Mouse (Mus musculus): ENCODE data around the gene B3gnt6. TPM values are rescaled to one million over a fixed set of nuclear protein-coding genes. Genes with fewer than 3 reads are reported as not detected.

The B3gnt6 gene
- polyA plus RNA-seq, 1 experiment from 2014 or later: 0.30 TPM

DNA sequence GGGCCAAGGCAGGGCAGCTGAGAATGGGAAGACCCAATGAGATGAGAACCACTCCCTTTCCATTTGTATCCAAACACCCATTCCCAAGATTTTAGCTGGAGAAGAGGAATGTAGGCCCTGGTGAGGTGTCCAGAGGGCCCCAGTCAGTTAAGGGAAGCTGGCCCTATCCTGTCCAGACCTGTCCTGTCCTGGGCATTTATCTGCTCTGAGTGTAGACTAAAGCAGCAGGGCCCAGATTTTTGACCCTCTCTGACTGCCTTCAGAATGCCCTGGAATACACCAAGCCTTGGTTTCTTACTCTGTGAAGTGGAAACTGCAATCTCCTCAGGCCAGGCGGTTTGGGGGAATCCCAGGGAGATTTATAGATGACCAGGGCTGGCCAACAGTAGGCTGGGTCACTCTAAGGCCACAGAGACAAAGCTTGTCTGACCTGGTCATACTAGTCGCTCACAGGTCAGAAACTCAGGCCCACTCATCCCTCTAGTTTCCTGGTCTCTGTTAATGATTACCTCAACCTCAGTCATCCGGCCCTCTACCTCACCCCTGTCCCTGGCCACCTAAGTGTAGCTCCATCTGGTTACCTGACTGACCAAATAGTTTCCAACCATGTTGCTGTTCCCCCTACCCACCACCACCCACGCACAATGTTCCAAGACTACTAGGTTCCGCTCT is 20.6 kb downstream of the B3gnt6 start:
- peak overlapping the region; percentile 75 for H3K4me2 ChIP-seq (ENCODE audit: low read length)
- WGBS: 97% methylated on average over 5 of the region's 5 CpGs
- H3K27me3 ChIP-seq (replicated peaks; ENCODE audit: control insufficient read depth, insufficient read depth, low read length): peaks cover 5% of the 10 kb centered on the region; the same call in 1 of the 2 replicates
- H3K36me3 ChIP-seq (ENCODE audit: control insufficient read depth, insufficient read depth): no peaks in the 10 kb centered on the region
- no peak overlapping the region for H3K27ac ChIP-seq (ENCODE audit: low read length)
- peak overlapping the region; percentile 60 for H3K4me3 ChIP-seq (replicated peaks; ENCODE audit: low read length)
- H3K4me1 ChIP-seq (replicated peaks; ENCODE audit: control insufficient read depth, insufficient read depth, low read length): peaks cover 17% of the 10 kb centered on the region
- H3K9ac ChIP-seq (replicated peaks; ENCODE audit: low read depth, low read length): peak overlapping the region; percentile 83
- no peak for ATAC-seq
- no peaks in the 10 kb centered on the region for H3K9me3 ChIP-seq (ENCODE audit: control insufficient read depth, low read length)

DNA sequence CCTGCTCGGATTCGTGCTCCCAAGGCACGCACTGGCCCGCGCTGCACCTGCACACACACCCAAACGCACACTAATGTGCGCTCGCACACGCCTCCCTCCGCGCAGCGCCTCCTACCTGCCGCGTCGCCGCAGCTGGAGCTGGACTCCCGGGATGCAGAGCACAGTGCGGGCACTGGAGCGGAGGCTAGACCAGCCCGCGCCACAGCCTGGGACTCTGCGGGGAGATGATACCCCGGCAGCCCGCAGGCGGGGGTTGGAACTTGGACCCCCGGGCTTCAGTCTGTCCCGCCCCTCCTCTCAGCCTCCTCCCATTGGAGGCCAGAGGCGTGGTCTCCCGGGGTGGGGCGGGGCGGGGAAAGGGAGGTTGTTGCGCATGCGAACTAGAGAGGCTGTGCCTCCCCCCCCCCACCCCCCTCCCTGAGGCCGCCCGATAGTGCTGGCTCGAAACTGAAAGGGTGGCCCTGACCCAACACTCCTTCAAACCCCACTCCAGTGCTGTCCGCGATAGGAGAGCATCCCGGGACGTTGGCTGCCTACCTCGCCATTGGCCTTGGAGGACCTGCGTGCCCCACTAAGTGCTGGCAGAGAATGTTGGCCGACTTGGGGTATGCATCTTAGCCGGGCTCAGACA is 21.2 kb downstream of the B3gnt6 start, which contains the start of gene Capn5:
Gene Capn5 (minus strand): TSS at position 346 of the 631 bp plus-strand sequence.
- no peaks in the 10 kb centered on the region for H3K9me3 ChIP-seq (ENCODE audit: control insufficient read depth, low read length)
- WGBS: 2% methylated on average over 44 of the region's 44 CpGs
- peak; percentile 83 for ATAC-seq
- peaks cover 5% of the 10 kb centered on the region; the same call in 1 of the 2 replicates for H3K27me3 ChIP-seq (replicated peaks; ENCODE audit: control insufficient read depth, insufficient read depth, low read length)
- no peaks in the 10 kb centered on the region for H3K36me3 ChIP-seq (ENCODE audit: control insufficient read depth, insufficient read depth)
- 0 out of 2 replicates have a peak within 1 kb of the TSS, but pooled peaks have one; percentile 32 for H3K27ac ChIP-seq (ENCODE audit: low read length)
- peaks cover 17% of the 10 kb centered on the region for H3K4me1 ChIP-seq (replicated peaks; ENCODE audit: control insufficient read depth, insufficient read depth, low read length)
- peak within 1 kb of the TSS; percentile 83 for H3K9ac ChIP-seq (replicated peaks; ENCODE audit: low read depth, low read length)
- H3K4me3 ChIP-seq (replicated peaks; ENCODE audit: low read length): peak within 1 kb of the TSS; percentile 60
- peak within 1 kb of the TSS; percentile 75 for H3K4me2 ChIP-seq (ENCODE audit: low read length)

DNA sequence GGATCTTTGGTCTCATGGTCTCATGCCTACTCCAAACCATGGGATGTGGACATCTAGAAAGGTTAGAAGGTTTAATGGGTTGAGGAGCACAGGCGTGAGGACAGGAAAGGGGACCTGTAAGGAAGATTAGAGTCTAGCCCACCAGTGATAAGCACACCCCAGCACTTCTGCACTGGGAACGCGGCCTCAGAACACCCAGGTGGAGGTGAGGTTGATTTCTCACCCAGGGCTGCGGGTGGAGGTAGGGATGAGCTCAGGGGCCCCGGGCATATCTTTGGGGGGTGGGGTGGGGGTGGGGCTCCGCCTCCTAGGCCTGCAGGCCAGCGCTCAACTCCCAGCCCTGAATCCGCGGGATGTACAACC is 21.7 kb downstream of the B3gnt6 start:
- Histone ChIP-seq H3K4me1 (replicated peaks; ENCODE audit: control insufficient read depth, insufficient read depth, low read length) (peaks cover 17% of the 10 kb centered on the region), H3K4me3 (replicated peaks; ENCODE audit: low read length) (peak overlapping the region; percentile 60), H3K9me3 (ENCODE audit: control insufficient read depth, low read length) (no peaks in the 10 kb centered on the region), H3K9ac (replicated peaks; ENCODE audit: low read depth, low read length) (peak overlapping the region; percentile 83), H3K36me3 (ENCODE audit: control insufficient read depth, insufficient read depth) (no peaks in the 10 kb centered on the region), H3K27me3 (replicated peaks; ENCODE audit: control insufficient read depth, insufficient read depth, low read length) (peaks cover 5% of the 10 kb centered on the region; the same call in 1 of the 2 replicates), H3K4me2 (ENCODE audit: low read length) (peak overlapping the region; percentile 75), H3K27ac (ENCODE audit: low read length) (0 out of 2 replicates have a peak overlapping the region, but pooled peaks have one; percentile 32)
- no peak for ATAC-seq
- 7% methylated on average over 9 of the region's 9 CpGs for WGBS

DNA sequence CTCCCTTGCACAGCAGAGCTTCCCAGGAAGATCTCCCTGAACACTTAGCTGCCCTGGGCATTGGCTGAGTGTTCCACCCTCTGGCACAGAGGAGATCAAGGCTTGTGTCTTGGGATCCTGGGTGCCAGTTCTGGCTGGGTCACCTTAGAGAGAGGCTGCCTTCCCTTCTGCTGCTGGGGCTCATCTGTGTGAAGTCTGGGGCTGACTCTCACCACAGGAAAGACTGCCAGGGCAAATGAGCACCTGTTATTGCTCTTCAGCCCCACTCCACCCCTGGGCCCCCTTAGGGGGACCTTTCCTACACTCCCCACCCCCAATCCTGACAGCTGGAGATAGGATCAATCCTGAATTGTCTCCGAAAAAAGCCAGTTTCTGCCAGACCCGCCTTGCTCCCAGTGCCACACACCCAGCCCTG is 22.2 kb downstream of the B3gnt6 start:
- Histone ChIP-seq H3K9ac (replicated peaks; ENCODE audit: low read depth, low read length) (peak overlapping the region; percentile 83), H3K9me3 (ENCODE audit: control insufficient read depth, low read length) (no peaks in the 10 kb centered on the region), H3K36me3 (ENCODE audit: control insufficient read depth, insufficient read depth) (no peaks in the 10 kb centered on the region), H3K4me3 (replicated peaks; ENCODE audit: low read length) (peak overlapping the region; percentile 60), H3K4me2 (ENCODE audit: low read length) (peak overlapping the region; percentile 75), H3K27ac (ENCODE audit: low read length) (no peak overlapping the region), H3K4me1 (replicated peaks; ENCODE audit: control insufficient read depth, insufficient read depth, low read length) (peaks cover 17% of the 10 kb centered on the region), H3K27me3 (replicated peaks; ENCODE audit: control insufficient read depth, insufficient read depth, low read length) (peaks cover 5% of the 10 kb centered on the region; the same call in 1 of the 2 replicates)
- 45% methylated on average over 2 of the region's 2 CpGs for WGBS
- ATAC-seq: no peak

DNA sequence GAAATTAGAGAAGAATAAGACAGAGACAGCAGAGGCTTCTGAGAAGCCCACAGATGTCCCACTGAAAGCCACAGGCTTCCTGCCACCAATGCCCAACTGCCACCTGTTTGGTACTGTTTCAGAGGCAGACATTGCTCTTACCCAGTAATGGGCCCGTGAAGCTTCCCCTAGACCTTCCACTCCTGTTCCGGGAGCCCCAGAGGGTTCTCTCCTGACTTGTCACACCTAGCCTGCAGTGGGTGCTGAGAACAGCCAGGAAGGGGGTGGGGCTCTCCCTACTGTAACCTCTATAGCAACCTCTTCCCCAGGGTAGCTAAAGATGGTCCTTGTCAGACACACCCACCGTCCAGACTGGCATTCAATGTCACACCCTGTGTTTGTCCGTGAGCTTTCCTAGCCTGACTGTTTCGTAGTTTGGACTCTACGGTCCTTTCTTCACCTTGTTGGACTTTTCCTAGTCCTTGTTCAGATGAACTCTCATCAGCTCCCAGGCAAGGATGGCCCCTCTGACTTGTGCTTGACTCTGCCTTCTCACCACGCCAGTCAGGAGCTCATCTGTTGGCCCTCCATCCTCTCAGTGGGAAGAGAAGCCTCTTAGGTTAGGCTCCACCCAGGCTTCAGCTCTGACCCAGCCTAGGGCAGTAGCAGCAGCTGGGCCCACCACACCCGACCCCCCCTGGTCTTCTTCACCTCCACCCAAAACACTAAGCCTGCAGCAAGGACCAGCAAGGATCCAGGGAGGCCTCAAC is 22.8 kb downstream of the B3gnt6 start:
- Histone ChIP-seq H3K4me3 (replicated peaks; ENCODE audit: low read length) (no peak overlapping the region), H3K36me3 (ENCODE audit: control insufficient read depth, insufficient read depth) (no peaks in the 10 kb centered on the region), H3K9me3 (ENCODE audit: control insufficient read depth, low read length) (no peaks in the 10 kb centered on the region), H3K9ac (replicated peaks; ENCODE audit: low read depth, low read length) (no peak overlapping the region), H3K27me3 (replicated peaks; ENCODE audit: control insufficient read depth, insufficient read depth, low read length) (peaks cover 5% of the 10 kb centered on the region; the same call in 1 of the 2 replicates), H3K4me1 (replicated peaks; ENCODE audit: control insufficient read depth, insufficient read depth, low read length) (peaks cover 17% of the 10 kb centered on the region), H3K4me2 (ENCODE audit: low read length) (peak overlapping the region; percentile 75; the same call in 1 of the 2 replicates), H3K27ac (ENCODE audit: low read length) (no peak overlapping the region)
- ATAC-seq: no peak
- 78% methylated on average over 8 of the region's 8 CpGs for WGBS

DNA sequence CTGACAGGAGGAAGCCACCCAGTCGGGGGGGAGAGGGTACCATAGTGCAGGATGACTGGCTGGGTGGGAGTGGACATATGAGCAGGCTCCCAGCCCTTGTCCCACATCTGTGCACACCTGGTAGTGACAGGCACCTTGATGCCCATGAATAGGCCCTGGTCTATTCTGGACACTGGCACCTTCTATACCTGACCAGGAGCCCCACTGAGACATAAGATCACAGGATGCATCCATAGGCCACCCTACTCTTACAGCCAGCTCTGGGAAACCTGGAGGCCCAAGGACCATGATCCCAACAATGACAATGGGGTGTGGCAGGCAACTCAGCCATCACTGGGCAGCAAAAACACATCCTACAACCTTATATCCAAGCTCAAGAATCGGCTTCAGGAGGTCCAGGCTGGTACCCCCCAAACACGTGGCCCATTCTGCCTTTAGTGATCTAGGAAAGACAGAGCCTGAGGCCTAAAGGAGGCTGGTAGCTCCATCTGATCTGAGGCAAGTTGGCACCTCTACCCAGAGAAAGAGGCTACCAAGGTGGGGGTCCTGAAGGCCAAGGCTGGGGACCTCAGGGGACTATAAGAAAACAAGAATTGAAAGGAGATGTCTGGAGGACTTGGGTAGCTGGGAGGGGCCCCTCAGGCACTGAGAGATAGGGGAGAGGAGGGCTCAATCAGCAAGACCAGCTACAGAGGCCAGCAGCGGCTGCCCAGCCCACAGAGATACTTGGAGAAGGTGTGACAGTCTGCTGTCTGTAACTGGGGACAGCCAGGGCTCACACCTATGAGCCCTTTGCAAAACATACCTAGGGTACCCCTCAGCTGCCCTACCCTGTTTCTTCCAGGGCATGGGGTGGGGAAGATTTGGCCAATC is 24.2 kb downstream of the B3gnt6 start:
- H3K4me3 ChIP-seq (replicated peaks; ENCODE audit: low read length): no peak overlapping the region
- peaks cover 17% of the 10 kb centered on the region for H3K4me1 ChIP-seq (replicated peaks; ENCODE audit: control insufficient read depth, insufficient read depth, low read length)
- H3K4me2 ChIP-seq (ENCODE audit: low read length): no peak overlapping the region
- no peak overlapping the region for H3K27ac ChIP-seq (ENCODE audit: low read length)
- H3K27me3 ChIP-seq (replicated peaks; ENCODE audit: control insufficient read depth, insufficient read depth, low read length): peaks cover 5% of the 10 kb centered on the region; the same call in 1 of the 2 replicates
- no peaks in the 10 kb centered on the region for H3K36me3 ChIP-seq (ENCODE audit: control insufficient read depth, insufficient read depth)
- no peak for ATAC-seq
- 78% methylated on average over 4 of the region's 4 CpGs for WGBS
- no peaks in the 10 kb centered on the region for H3K9me3 ChIP-seq (ENCODE audit: control insufficient read depth, low read length)
- no peak overlapping the region for H3K9ac ChIP-seq (replicated peaks; ENCODE audit: low read depth, low read length)

DNA sequence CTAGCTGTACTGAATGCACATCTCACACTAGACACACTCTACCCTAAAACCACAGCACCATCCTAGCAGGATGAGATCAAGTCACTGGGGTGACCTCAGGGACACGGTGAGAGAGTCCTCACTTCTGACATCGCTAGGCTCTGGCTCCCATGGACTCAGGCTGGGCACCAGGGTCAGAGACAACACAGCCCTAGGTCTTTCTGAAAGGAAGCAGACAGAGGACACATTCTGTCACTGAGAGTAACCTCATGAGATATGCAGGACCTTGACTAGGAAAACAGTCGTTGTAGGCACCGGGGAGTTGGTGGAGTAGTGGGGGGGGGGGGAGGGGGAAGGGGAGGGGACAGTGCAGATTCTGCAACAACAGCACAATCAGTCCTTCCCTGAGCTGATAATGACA is 25.9 kb downstream of the B3gnt6 start:
- H3K4me3 ChIP-seq (replicated peaks; ENCODE audit: low read length): no peak overlapping the region
- no peak overlapping the region for H3K27ac ChIP-seq (ENCODE audit: low read length)
- H3K9me3 ChIP-seq (ENCODE audit: control insufficient read depth, low read length): no peaks in the 10 kb centered on the region
- H3K27me3 ChIP-seq (replicated peaks; ENCODE audit: control insufficient read depth, insufficient read depth, low read length): no peaks in the 10 kb centered on the region
- H3K4me2 ChIP-seq (ENCODE audit: low read length): no peak overlapping the region
- no peak overlapping the region for H3K9ac ChIP-seq (replicated peaks; ENCODE audit: low read depth, low read length)
- no peaks in the 10 kb centered on the region for H3K36me3 ChIP-seq (ENCODE audit: control insufficient read depth, insufficient read depth)
- WGBS: 76% methylated on average over 4 of the region's 4 CpGs
- peaks cover 16% of the 10 kb centered on the region for H3K4me1 ChIP-seq (replicated peaks; ENCODE audit: control insufficient read depth, insufficient read depth, low read length)
- ATAC-seq: no peak

DNA sequence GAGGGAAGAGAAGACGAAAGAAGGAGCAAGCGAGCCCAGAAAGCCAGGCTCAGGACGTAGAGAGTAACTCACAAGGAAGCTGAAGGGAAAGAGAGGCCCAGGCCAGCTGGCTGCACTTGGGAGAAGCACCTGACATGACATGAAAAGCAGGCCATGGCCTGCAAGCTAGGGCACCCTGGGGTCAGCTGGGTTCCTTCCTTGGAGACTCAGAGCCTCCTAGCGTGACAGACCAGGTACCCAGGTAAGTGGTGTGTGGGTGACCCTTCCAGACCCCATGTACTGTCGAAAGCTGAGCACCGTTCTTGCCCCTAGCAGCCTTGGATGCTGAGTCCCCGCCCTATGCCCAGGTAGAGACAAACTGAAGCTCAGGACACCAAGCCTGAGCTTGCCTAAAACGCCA is 26.6 kb downstream of the B3gnt6 start:
- no peak overlapping the region for H3K4me3 ChIP-seq (replicated peaks; ENCODE audit: low read length)
- no peaks in the 10 kb centered on the region for H3K9me3 ChIP-seq (ENCODE audit: control insufficient read depth, low read length)
- H3K4me2 ChIP-seq (ENCODE audit: low read length): no peak overlapping the region
- no peak overlapping the region for H3K9ac ChIP-seq (replicated peaks; ENCODE audit: low read depth, low read length)
- peaks cover 13% of the 10 kb centered on the region for H3K4me1 ChIP-seq (replicated peaks; ENCODE audit: control insufficient read depth, insufficient read depth, low read length)
- no peak overlapping the region for H3K27ac ChIP-seq (ENCODE audit: low read length)
- 83% methylated on average over 8 of the region's 8 CpGs for WGBS
- ATAC-seq: no peak
- no peaks in the 10 kb centered on the region for H3K36me3 ChIP-seq (ENCODE audit: control insufficient read depth, insufficient read depth)
- no peaks in the 10 kb centered on the region for H3K27me3 ChIP-seq (replicated peaks; ENCODE audit: control insufficient read depth, insufficient read depth, low read length)
